Mouse (Mus musculus) ES-E14 (cell line): Measurements from ENCODE around the gene Gdf15.

Experiments used
- HCFC1 ChIP-seq: IDR thresholded peaks from 2 replicates; pipeline ENCODE4 v1.6.1; 2012; ENCODE audit warnings: low read length, inconsistent platforms, borderline replicate concordance; ENCODE audit not compliant: insufficient read depth
- MAFK ChIP-seq: IDR thresholded peaks from 2 replicates; pipeline ENCODE4 v1.6.1; 2014; ENCODE audit warnings: mild to moderate bottlenecking, low read depth, low read length, inconsistent platforms; ENCODE audit not compliant: insufficient read depth
- ZC3H11A ChIP-seq: IDR thresholded peaks from 2 replicates; pipeline ENCODE4 v1.6.1; 2012; ENCODE audit warnings: low read depth, mild to moderate bottlenecking, inconsistent platforms, low read length, borderline replicate concordance

DNA sequence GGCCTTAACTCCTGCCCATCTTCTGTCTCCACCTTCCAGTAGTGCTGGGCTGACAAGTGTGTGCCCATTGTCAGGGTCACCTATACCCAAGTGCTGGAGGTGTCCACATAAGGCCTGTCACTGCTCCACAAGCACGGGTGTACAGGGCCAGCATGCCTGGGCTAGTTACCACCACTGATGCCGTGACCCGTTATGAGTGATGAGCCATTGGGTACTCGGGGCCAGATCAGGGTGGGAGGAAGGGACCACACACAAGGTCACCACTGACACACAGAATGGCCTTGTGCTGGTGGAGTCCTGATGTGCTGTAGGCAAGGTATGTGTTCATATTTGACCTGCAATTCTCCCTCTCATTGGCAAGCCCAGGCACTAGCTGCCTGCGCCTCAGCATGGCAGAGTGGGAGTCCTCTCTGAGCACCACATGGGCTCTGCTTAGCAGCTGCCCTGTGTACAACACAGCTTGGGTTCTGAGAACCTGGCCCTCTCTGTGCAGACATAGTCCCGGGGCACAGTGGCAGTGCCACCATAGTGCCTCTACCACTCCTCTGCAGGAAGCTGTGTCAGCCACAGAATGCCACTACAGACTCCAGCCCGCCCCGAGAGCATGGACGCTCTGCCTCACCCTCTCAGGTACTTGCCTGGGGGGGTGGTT is 47.5 kb downstream of the Gdf15 start:
- TF ChIP-seq MAFK (no peak), HCFC1 (no peak), ZC3H11A (no peak)
